Mouse (Mus musculus) testis, adult 2 months (tissue): ENCODE measurements around the gene Adamts20. TPM values are rescaled to one million over a fixed set of nuclear protein-coding genes. Genes with fewer than 3 reads are reported as not detected.

Experiments used
- H3K27ac ChIP-seq: fragments of 200-500 bp; 2 replicates; pipeline ENCODE4 v1.5.1; 2012; ENCODE audit warnings: low read depth, low read length; ENCODE audit not compliant: control insufficient read depth, insufficient read depth
- H3K27me3 ChIP-seq: fragments of 200-500 bp; 2 replicates; pipeline ENCODE4 v1.6.1; 2012; ENCODE audit warnings: mild to moderate bottlenecking, low read length, moderate library complexity; ENCODE audit not compliant: control insufficient read depth, insufficient read depth
- H3K36me3 ChIP-seq: fragments of 200-500 bp; 2 replicates; pipeline ENCODE4 v1.6.1; 2012; ENCODE audit warnings: mild to moderate bottlenecking, low read length; ENCODE audit not compliant: control insufficient read depth, insufficient read depth
- H3K4me1 ChIP-seq: fragments of 200-500 bp; 2 replicates; pipeline ENCODE4 v1.6.1; 2012; ENCODE audit warnings: low read length; ENCODE audit not compliant: control insufficient read depth, insufficient read depth
- H3K4me3 ChIP-seq: fragments of 200-500 bp; 2 replicates; pipeline ENCODE4 v1.5.1; 2012; ENCODE audit warnings: low read depth, mild to moderate bottlenecking, low read length, moderate library complexity, mixed read lengths; ENCODE audit not compliant: control insufficient read depth
- CTCF ChIP-seq: fragments of 200-500 bp; IDR thresholded peaks from 2 replicates; pipeline ENCODE4 v1.5.1; 2012; ENCODE audit warnings: low read depth, mild to moderate bottlenecking, inconsistent platforms, low read length, moderate library complexity; ENCODE audit not compliant: control insufficient read depth, insufficient read depth, insufficient replicate concordance
- POLR2A ChIP-seq: fragments of 200-500 bp; IDR thresholded peaks from 2 replicates; pipeline ENCODE4 v1.6.1; 2012; ENCODE audit warnings: low read depth, mild to moderate bottlenecking, inconsistent platforms, low read length, moderate library complexity; ENCODE audit not compliant: control insufficient read depth
- polyA plus RNA-seq: library from polyadenylated mRNA; depleted of rRNA; stranded (reverse); fragments of >200 nt; gene quantifications from 2 replicates; pipeline ENCODE4 v1.2.3, GENCODE M21; 2012

Adamts20 gene
- polyA plus RNA-seq, 1 experiment, result 1.5 TPM

GRCm38 (mm10) chr15:94342365-94342764, 122.9 kb downstream of the Adamts20 start:
- TF ChIP-seq CTCF, result peak; percentile 58; the same call in 1 of the 2 replicates
- TF ChIP-seq POLR2A, result no peak
- no peaks in the 10 kb centered on the region for H3K36me3 ChIP-seq
- no peak overlapping the region for H3K4me3 ChIP-seq
- H3K4me1 ChIP-seq, result no peaks in the 10 kb centered on the region
- H3K27me3 ChIP-seq, result no peaks in the 10 kb centered on the region
- no peak overlapping the region for H3K27ac ChIP-seq

GRCm38 (mm10) chr15:94339011-94339410, 126.2 kb downstream of the Adamts20 start:
- Histone ChIP-seq H3K4me1 (no peaks in the 10 kb centered on the region), H3K4me3 (no peak overlapping the region), H3K27ac (no peak overlapping the region), H3K36me3 (no peaks in the 10 kb centered on the region), H3K27me3 (no peaks in the 10 kb centered on the region)
- TF ChIP-seq CTCF (no peak), POLR2A (no peak)

GRCm38 (mm10) chr15:94334586-94334985, 130.6 kb downstream of the Adamts20 start:
- TF ChIP-seq CTCF (no peak), POLR2A (no peak)
- Histone ChIP-seq H3K27me3 (no peaks in the 10 kb centered on the region), H3K4me1 (no peaks in the 10 kb centered on the region), H3K36me3 (no peaks in the 10 kb centered on the region), H3K27ac (no peak overlapping the region), H3K4me3 (no peak overlapping the region)

DNA sequence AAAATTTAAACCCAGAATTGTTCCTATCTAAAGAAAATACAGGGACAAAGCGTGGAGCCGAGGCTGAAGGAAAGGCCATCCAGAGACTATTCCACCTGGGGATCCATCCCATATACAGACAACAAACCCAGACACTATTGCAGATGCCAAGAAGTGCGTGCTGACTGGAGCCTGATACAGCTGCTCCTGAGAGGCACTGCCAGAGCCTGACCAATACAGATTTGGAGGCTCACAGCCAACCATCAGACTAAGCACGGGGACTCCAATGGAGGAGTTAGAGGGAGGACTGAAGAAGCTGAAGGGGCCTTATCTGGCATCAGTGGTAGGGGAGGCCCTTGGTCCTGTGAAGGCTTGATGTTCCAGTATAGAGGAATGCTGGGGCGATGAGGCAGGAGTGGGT, 138.6 kb downstream of the Adamts20 start:
- H3K4me3 ChIP-seq, result no peak overlapping the region
- no peak overlapping the region for H3K27ac ChIP-seq
- no peaks in the 10 kb centered on the region for H3K4me1 ChIP-seq
- H3K27me3 ChIP-seq, result no peaks in the 10 kb centered on the region
- TF ChIP-seq POLR2A (no peak), CTCF (no peak)
- no peaks in the 10 kb centered on the region for H3K36me3 ChIP-seq

DNA sequence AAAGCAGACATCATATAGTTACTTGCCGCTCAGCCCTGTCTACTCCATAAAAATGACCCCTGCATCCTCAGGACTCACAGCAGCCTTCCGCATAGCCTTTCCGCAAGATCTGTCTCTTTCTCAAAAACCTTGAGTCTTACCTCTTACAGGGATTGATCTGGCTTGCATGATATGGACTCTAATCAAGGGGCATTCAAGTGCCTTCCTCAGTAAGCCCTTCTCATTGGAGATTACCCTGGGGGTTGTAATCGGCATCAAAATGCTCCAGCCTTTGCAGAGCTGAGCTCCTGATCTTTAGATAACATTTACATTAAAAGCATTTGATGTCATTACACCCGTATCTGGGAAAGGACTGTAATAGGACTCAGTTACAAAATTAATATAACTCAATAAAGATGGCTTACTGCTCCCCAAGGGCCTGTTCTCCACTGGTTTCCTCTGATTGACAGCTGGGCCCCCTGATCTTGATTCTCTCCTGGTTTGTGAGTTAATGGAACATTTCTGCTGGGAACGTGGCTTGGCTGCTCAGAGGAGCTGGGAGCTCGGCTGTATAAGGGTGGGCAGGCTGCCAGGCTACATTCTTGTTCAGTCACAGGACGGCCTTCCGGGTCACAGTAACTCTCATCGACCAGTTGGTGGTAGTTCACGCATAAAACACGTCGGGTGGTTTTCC, 139.6 kb downstream of the Adamts20 start:
- Histone ChIP-seq H3K4me3 (no peak overlapping the region), H3K27me3 (no peaks in the 10 kb centered on the region), H3K4me1 (no peaks in the 10 kb centered on the region), H3K36me3 (no peaks in the 10 kb centered on the region), H3K27ac (no peak overlapping the region)
- no peak for TF ChIP-seq POLR2A
- TF ChIP-seq CTCF, result no peak

DNA sequence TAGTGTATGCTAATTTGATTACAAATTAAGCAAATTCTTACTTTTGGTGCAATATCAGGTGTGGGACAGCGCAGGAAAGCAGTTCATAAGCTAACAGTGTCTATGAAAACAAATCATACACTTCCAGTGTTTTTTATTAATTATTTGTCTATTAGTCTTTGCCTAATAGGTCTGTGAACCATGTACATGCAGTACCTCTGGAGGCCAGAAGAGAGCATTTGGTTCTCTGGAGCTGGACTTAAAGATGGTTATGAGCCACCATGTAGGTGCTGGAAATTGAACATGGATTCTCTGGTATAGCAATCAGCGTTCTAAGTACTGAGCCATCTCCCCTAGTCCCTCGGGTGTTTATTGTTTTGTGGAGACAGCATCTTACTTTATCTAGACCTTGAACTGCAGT, 149.0 kb downstream of the Adamts20 start:
- H3K36me3 ChIP-seq, result no peaks in the 10 kb centered on the region
- H3K4me3 ChIP-seq, result no peak overlapping the region
- no peak overlapping the region for H3K27ac ChIP-seq
- no peaks in the 10 kb centered on the region for H3K4me1 ChIP-seq
- no peak for TF ChIP-seq CTCF
- H3K27me3 ChIP-seq, result no peaks in the 10 kb centered on the region

DNA sequence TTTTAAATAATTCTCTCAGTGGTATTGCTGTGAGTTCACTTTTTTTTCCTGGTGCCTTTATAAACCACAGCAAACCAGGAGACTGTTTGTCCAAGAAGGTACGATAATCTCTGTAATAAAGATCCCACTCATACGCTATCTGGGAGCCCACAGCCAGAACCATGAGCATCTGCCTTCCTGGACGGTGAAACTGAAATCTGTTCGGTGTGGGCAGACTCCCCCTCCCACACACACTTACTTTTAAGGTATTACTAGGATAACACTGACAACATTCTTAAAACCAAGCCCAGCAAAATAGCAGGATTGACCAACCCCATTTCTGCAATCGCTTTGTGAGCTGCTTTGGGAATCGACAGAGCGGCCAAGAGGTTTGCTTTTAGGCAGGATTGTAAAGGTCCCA, 155.5 kb downstream of the Adamts20 start:
- no peaks in the 10 kb centered on the region for H3K36me3 ChIP-seq
- no peak overlapping the region for H3K4me3 ChIP-seq
- H3K4me1 ChIP-seq, result no peaks in the 10 kb centered on the region
- no peak overlapping the region for H3K27ac ChIP-seq
- TF ChIP-seq CTCF (no peak), POLR2A (no peak)
- no peaks in the 10 kb centered on the region for H3K27me3 ChIP-seq
